Mouse (Mus musculus) forebrain, embryonic 13.5 days (tissue): Measurements from ENCODE around the gene Cdk5. TPM values are rescaled to one million over a fixed set of nuclear protein-coding genes. Genes with fewer than 3 reads are reported as not detected.

Source experiments
- ATAC-seq: fragments of 200-750 bp; cut with Nextera tagmentation; 2 replicates; pipeline ENCODE4 v1.8.0; 2017
- H3K27ac ChIP-seq: fragments of 300-500 bp; sonication (generic); 2 replicates; pipeline ENCODE4 v1.5.1; 2015; ENCODE audit warnings: inconsistent platforms, mild to moderate bottlenecking, moderate library complexity
- H3K27me3 ChIP-seq: fragments of 300-500 bp; sonication (generic); 2 replicates; pipeline ENCODE4 v1.6.1; 2015; ENCODE audit warnings: mild to moderate bottlenecking, inconsistent platforms
- H3K36me3 ChIP-seq: fragments of 300-500 bp; sonication (generic); 2 replicates; pipeline ENCODE4 v1.6.1; 2015; ENCODE audit warnings: mild to moderate bottlenecking, inconsistent platforms; ENCODE audit not compliant: poor library complexity, severe bottlenecking
- H3K4me1 ChIP-seq: fragments of 300-500 bp; sonication (generic); 2 replicates; pipeline ENCODE4 v1.6.1; 2015; ENCODE audit warnings: inconsistent platforms
- H3K4me2 ChIP-seq: fragments of 300-500 bp; sonication (generic); 2 replicates; pipeline ENCODE4 v1.6.1; 2015; ENCODE audit warnings: inconsistent platforms, mild to moderate bottlenecking, moderate library complexity
- H3K4me3 ChIP-seq: fragments of 300-500 bp; sonication (generic); 2 replicates; pipeline ENCODE4 v1.5.1; 2015; ENCODE audit warnings: mild to moderate bottlenecking, inconsistent platforms
- H3K9ac ChIP-seq: fragments of 300-500 bp; sonication (generic); 2 replicates; pipeline ENCODE4 v1.6.1; 2015; ENCODE audit warnings: mild to moderate bottlenecking, inconsistent platforms
- H3K9me3 ChIP-seq: fragments of 300-500 bp; sonication (generic); replicated peaks from 2 replicates; pipeline ENCODE4 v1.6.1; 2016; ENCODE audit warnings: inconsistent platforms
- WGBS: fragments of 180-500 bp; shearing (Covaris S2); methylation state at CpG from one replicate; pipeline ENCODE4 v1.1.7; 2015; 5-methylcytosine and 5-hydroxymethylcytosine counted together
- polyA plus RNA-seq: library from polyadenylated mRNA; unstranded; fragments of >200 nt; fragmentation: Nextera tagmentation; extraction: Ambion mirVana; gene quantifications from 2 replicates; pipeline ENCODE4 v1.2.1, GENCODE M21; 2015

Gene Cdk5
- polyA plus RNA-seq = 80.7 and 84.0 TPM in 2 replicates

DNA sequence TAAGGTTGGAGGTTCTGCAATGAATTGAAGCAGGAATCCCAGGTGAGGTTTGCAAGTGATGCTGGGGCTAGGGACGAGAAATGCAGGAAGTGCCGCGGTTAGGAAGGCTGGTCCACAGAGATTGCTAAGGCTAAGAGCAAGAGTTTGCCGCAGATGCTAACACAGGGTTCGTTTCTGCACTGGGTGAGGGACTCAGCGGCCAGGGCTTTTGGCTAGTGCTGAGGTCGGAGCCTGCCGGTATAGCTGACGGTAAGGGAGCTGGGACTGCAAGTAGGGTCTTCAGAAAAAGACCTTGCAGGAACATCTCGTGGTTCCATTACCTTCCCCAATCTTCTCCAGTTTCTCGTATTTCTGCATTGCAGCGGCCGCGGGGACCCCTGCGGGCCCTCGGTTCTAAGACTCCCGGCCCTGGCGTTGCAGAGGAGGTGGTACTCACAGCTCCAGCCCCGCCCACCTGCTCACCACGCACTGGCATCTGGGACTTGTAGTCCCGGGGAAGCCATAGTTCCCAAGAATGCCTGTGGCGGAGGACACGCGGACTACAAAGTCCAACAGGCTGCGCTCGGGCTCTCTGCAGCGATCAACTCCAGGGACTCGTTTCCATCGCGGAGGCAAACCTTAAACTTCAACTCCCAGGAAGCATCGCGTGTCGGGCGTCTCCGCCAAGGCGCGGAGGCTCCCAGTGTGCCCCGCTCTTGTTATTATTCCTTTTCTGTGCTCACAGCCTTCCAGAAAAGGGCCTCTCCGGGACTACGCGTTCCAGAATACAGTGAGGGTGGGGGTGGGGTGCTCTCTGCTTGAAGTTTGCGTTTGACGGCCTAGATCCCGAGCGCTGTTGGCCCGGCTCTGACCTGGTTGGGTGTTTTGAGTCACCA is at the start of gene Cdk5, which contains the start of gene Slc4a2:
Cdk5 (minus strand) TSS at position 402 of the 875 bp plus-strand sequence.
Slc4a2 (plus strand) TSS at position 709 of the 875 bp plus-strand sequence.
- peak within 1 kb of the TSS; percentile 89 for H3K4me2 ChIP-seq
- peak within 1 kb of the TSS; percentile 83 for H3K9ac ChIP-seq
- peak; percentile 97 for ATAC-seq
- WGBS = under 1% methylated on average over 46 of the region's 46 CpGs
- peak within 1 kb of the TSS; percentile 92 for H3K27ac ChIP-seq
- H3K9me3 ChIP-seq = no peaks in the 10 kb centered on the region
- peak within 1 kb of the TSS; percentile 61 for H3K4me3 ChIP-seq
- H3K36me3 ChIP-seq = peaks cover 34% of the 10 kb centered on the region
- H3K4me1 ChIP-seq = peaks cover 56% of the 10 kb centered on the region
- H3K27me3 ChIP-seq = peaks cover 5% of the 10 kb centered on the region; the same call in 1 of the 2 replicates

DNA sequence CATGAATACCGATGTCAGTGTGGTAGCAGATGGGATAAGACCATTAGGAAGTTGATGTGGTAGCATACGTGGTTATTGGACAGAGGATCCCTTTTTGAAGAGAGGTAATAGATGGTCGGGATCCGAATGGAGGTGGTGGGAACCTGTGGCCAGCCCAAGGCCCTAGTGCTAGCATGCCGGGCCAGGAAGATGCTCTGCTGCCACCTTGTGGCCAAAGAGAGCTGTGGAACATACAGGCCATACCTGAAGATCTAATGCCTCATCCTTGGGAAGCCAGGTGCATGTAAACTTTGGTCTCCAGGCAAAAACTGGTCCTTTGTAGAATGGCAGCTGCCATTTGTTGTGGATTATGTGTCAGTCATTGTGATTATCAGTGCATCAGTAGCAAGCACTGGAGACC is 47.3 kb upstream of the Cdk5 start:
- Histone ChIP-seq H3K36me3 (no peaks in the 10 kb centered on the region), H3K4me3 (no peak overlapping the region), H3K27ac (no peak overlapping the region), H3K4me1 (peaks cover 42% of the 10 kb centered on the region), H3K27me3 (peaks cover 36% of the 10 kb centered on the region), H3K9me3 (no peaks in the 10 kb centered on the region), H3K9ac (no peak overlapping the region), H3K4me2 (no peak overlapping the region)
- WGBS = 11% methylated on average over 5 of the region's 5 CpGs
- peak; percentile 63 for ATAC-seq

DNA sequence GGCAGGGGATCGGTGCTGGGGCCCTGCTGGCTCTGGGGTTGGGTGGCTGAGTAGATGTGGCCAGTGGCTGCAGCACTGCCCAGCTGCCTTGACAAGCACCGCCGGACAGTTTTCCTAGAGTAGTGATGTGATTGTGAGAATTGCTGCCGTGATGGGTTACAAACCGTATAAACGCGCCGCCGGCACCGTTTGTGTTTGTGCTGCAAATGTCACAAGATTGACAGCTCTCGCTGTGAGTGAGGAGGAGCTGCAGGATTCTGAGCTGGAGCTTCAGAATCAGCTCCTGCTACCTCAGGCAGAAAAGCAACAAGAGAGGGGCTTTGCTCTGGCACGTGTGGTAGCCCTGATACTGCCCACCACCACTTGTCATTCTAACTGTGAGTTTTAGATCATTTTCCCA is 43.4 kb upstream of the Cdk5 start:
- 24% methylated on average over 12 of the region's 12 CpGs for WGBS
- Histone ChIP-seq H3K36me3 (peaks cover 4% of the 10 kb centered on the region), H3K9ac (peak overlapping the region; percentile 51), H3K4me3 (no peak overlapping the region), H3K4me1 (peaks cover 32% of the 10 kb centered on the region), H3K4me2 (peak overlapping the region; percentile 35), H3K9me3 (no peaks in the 10 kb centered on the region), H3K27ac (no peak overlapping the region), H3K27me3 (peaks cover under 1% of the 10 kb centered on the region; the same call in 1 of the 2 replicates)
- ATAC-seq = no peak

DNA sequence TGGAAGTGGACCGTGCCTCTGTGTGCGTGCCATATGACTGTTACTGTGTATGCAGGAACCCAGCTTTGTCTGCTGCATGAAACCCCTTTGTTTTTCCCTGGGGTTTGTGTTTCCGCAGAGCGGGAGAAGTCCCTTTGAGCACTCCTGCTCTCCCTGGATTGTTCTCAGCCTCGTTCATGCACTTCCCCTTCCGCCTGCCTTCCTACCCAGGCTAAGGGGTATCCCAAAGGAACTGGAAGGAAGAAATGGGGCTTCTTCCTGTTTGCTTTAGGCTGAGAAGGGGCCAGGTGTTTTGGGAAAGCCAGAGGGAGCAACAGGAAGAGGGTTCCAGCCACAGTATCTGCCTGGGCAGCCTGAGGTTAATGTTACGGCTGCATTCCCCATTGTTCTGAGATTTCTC is 32.3 kb upstream of the Cdk5 start:
- Histone ChIP-seq H3K27ac (no peak overlapping the region; the same call in 1 of the 2 replicates), H3K9ac (peak overlapping the region; percentile 52), H3K36me3 (peaks cover 33% of the 10 kb centered on the region), H3K4me3 (peak overlapping the region; percentile 4; the same call in 1 of the 2 replicates), H3K27me3 (no peaks in the 10 kb centered on the region), H3K9me3 (no peaks in the 10 kb centered on the region), H3K4me1 (peaks cover 46% of the 10 kb centered on the region), H3K4me2 (peak overlapping the region; percentile 100)
- no peak for ATAC-seq
- 52% methylated on average over 7 of the region's 7 CpGs for WGBS

DNA sequence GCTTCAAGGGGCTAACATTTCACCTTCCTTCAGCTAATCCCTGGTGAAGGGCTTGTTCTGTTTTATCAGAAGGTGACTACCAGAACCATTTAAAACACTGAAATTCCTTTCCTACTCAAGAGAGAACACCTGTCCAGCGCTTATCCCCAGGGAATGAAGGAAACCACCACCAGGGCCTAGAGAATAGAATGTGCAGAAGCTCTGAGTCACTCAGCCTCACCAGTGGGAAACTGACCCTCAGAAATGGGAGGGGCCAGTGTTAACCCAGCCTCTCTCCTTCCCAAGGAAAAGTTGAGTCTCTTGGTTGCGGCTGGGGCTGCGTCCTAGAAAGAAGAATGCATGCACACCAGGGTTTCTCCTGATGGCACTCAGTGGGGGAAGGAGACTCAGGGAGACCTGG is 31.7 kb upstream of the Cdk5 start:
- peaks cover 4% of the 10 kb centered on the region for H3K27me3 ChIP-seq
- no peak for ATAC-seq
- H3K4me2 ChIP-seq = peak overlapping the region; percentile 100
- 0 out of 2 replicates have a peak overlapping the region, but pooled peaks have one; percentile 94 for H3K4me3 ChIP-seq
- 0 out of 2 replicates have a peak overlapping the region, but pooled peaks have one; percentile 93 for H3K27ac ChIP-seq
- WGBS = 73% methylated on average over 3 of the region's 3 CpGs
- H3K9me3 ChIP-seq = no peaks in the 10 kb centered on the region
- peak overlapping the region; percentile 52 for H3K9ac ChIP-seq
- peaks cover 46% of the 10 kb centered on the region for H3K4me1 ChIP-seq
- H3K36me3 ChIP-seq = peaks cover 30% of the 10 kb centered on the region

DNA sequence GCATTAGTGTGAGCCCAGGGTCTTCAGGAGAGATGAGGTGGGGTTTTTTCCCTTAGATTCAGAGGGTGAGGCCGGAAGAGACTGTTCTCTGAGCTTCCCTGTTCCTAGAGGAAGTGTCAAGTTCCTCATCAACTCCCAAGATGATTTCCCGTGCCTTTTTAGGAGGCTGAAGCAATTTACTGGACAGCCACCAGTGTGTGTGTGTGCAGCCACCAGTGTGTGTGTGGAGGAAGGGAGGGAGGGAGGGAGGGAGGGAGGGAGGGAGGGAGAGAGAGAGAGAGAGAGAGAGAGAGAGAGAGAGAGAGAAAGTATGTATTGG is 30.6 kb upstream of the Cdk5 start:
- H3K9ac ChIP-seq = peak overlapping the region; percentile 96; the same call in 1 of the 2 replicates
- WGBS = 26% methylated on average over 2 of the region's 2 CpGs
- no peak for ATAC-seq

DNA sequence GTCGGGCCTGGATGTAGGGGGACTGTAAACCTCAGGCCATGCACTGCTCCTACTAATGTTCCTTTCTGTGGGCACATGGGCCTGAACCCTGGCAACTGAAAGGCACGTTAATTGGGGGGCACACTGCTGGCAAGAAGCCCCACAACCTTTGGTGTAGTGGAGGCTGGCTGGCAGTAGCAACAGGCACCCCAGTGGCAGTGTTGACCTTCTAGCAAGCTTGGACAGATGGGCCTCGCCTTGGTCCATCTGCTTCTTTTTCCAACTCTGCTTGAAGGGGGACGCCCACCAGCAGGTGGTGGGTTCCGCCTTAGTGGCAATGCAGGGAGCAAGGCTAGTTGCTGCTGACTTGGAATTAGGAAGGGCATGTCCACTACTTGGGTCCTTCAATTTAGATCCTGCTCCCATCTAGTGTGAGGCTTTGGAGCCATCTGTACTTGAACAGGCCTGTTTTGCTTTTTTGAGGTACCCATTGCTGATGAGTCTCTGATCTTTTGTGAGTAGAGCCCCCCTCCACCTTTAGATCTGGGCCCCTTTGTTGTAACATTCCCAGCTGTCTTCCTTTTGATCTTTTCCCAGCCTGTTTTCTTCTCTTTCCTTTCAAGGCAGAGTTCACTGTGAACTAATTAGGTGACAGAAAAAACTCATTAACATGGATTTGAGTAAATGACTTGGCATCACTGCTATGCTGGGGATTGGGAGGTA is 30.1 kb upstream of the Cdk5 start:
- Histone ChIP-seq H3K27me3 (peaks cover 12% of the 10 kb centered on the region), H3K27ac (peak overlapping the region; percentile 93), H3K9me3 (no peaks in the 10 kb centered on the region), H3K4me3 (peak overlapping the region; percentile 94), H3K4me2 (peak overlapping the region; percentile 100), H3K9ac (peak overlapping the region; percentile 96), H3K36me3 (peaks cover 20% of the 10 kb centered on the region), H3K4me1 (peaks cover 46% of the 10 kb centered on the region)
- peak; percentile 9; the same call in 1 of the 2 replicates for ATAC-seq
- 4% methylated on average over 5 of the region's 5 CpGs for WGBS

More for the DNA sequence above, 30.6 kb upstream of the Cdk5 start:
- H3K4me3 ChIP-seq = peak overlapping the region; percentile 94
- peak overlapping the region; percentile 100 for H3K4me2 ChIP-seq
- peaks cover 7% of the 10 kb centered on the region for H3K27me3 ChIP-seq
- peaks cover 25% of the 10 kb centered on the region for H3K36me3 ChIP-seq
- H3K9me3 ChIP-seq = no peaks in the 10 kb centered on the region
- peaks cover 46% of the 10 kb centered on the region for H3K4me1 ChIP-seq
- H3K27ac ChIP-seq = peak overlapping the region; percentile 93; the same call in 1 of the 2 replicates

DNA sequence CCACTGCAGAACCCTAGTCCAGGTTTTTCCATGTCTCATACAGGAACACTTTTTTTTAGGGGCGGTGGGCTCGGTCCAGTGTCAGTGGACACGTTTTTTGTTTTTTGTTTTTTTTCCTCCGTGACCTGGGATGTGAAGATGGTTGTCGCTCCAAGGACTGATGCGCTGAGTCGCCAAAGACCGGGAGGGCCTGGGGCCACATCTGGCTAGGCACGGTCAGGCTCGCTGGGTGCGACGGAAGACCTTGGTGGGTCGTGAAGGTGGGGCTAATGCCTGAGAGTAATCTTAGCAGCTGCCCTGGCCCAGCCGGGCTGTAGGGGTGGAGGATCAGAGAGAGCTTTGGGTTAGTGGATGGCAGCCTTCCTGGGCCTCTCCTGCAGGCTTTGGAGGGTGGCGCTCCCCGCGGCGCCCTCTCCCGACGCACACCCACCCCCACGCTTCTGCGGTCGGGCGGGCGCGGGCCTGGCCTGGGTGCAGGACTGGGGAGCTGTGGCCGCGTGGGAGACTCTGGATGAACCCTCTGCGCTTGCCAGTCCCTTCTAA is 29.4 kb upstream of the Cdk5 start:
- Histone ChIP-seq H3K27me3 (peaks cover 12% of the 10 kb centered on the region), H3K36me3 (peaks cover 14% of the 10 kb centered on the region; the same call in 1 of the 2 replicates), H3K27ac (peak overlapping the region; percentile 93), H3K4me2 (peak overlapping the region; percentile 100), H3K9me3 (no peaks in the 10 kb centered on the region), H3K9ac (peak overlapping the region; percentile 96), H3K4me1 (peaks cover 51% of the 10 kb centered on the region), H3K4me3 (peak overlapping the region; percentile 94)
- WGBS = under 1% methylated on average over 28 of the region's 29 CpGs
- ATAC-seq = 0 out of 2 replicates have a peak, but pooled peaks have one; percentile 0

DNA sequence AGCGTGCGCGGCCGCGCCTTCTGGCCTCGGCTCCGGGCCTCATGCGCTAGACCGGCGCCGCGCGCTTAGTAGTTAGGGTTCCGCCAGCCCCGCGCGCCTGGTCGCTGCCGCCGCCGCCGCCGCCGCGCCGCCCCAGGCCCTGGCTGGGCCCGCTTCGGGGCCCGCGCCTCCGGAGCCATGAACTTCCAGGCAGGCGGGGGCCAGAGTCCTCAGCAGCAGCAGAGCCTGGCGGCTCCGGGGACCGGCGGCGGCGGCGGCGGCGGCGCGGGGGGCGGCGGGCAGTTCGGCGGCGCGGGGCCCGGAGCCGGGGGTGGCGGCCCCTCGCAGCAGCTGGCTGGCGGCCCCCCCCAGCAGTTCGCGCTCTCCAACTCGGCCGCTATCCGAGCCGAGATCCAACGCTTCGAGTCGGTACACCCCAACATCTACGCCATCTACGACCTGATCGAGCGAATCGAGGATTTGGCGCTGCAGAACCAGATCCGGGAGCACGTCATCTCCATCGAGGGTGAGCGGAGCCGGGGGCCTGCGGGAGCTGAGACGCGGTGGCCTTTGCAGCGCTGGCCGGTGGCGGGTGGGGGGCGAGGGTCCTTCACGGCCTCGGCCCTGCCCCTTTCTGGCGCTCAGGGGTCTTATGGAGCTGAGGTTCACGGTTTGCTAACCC is 28.8 kb upstream of the Cdk5 start, which contains the start of gene Agap3:
Agap3 (plus strand) TSS at position 148 of the 661 bp plus-strand sequence.
- Histone ChIP-seq H3K4me1 (peaks cover 57% of the 10 kb centered on the region), H3K9ac (peak within 1 kb of the TSS; percentile 96), H3K27me3 (peaks cover 12% of the 10 kb centered on the region), H3K36me3 (peaks cover 8% of the 10 kb centered on the region; the same call in 1 of the 2 replicates), H3K4me3 (peak within 1 kb of the TSS; percentile 94), H3K4me2 (peak within 1 kb of the TSS; percentile 100), H3K9me3 (no peaks in the 10 kb centered on the region), H3K27ac (peak within 1 kb of the TSS; percentile 93)
- peak; percentile 58 for ATAC-seq
- WGBS = under 1% methylated on average over 34 of the region's 85 CpGs

DNA sequence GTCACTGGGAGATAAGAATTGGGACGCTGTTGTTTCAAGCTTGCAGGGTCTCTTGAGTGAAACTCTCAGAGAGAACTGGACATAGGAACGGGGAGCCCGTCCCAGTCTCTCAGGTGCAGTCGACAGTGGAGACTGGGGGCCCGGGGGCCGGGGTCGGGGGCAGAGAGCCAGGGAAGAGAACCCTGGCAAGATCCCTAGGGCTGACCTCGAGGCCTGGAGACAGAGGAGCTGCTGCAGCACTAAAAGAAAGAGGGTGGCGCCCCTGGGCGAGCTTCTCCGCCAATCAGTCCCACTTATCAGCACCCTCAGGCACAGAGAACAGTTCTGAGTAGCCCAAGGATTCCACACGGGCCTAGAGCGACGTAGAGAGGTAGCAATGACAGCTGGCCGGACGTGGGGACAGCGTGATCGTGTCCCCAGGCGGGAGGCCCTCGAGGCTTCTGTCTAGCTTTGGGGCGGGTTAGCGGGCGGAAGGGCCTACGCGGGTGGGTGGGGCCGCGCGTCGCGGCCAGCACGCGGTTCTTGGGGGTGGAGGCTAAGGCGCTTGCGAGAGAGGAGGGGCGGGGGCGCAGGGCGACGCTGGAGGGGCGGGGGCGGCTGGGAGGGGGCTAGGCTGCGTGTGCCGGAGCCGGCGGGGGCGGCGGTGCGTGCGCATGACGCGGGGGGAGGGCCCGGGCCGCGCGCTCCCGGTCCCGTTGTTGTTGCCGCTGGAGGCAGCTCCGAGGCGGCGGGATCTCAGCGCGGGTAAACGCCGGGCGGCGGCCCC is 28.1 kb upstream of the Cdk5 start:
- Histone ChIP-seq H3K36me3 (peaks cover 5% of the 10 kb centered on the region; the same call in 1 of the 2 replicates), H3K4me2 (peak overlapping the region; percentile 100), H3K27ac (peak overlapping the region; percentile 93), H3K4me3 (peak overlapping the region; percentile 94), H3K9me3 (no peaks in the 10 kb centered on the region), H3K4me1 (peaks cover 62% of the 10 kb centered on the region), H3K27me3 (peaks cover 12% of the 10 kb centered on the region), H3K9ac (peak overlapping the region; percentile 96)
- ATAC-seq = peak; percentile 73
- WGBS = 2% methylated on average over 37 of the region's 66 CpGs
